8 mouse cellular contexts compared by ENCODE assay signal in genomic region chr13:91370021-91370420, GRCm38 (mm10).
DNase-seq lines count a peak whose midpoint lies in the region; ATAC-seq lines count a peak whose summit lies in the region.

No protein-coding gene starts in this region.

- H3K27me3 ChIP-seq in heart, embryonic 11.5 days (ENCODE audit: control insufficient read depth, insufficient read depth, low read length) = no peaks in the 10 kb centered on the region
- H3K27me3 ChIP-seq in embryonic facial prominence, embryonic 14.5 days (replicated peaks; ENCODE audit: control insufficient read depth, insufficient read depth, low read length) = no peaks in the 10 kb centered on the region
- H3K27me3 ChIP-seq in intestine, embryonic 16.5 days (replicated peaks; ENCODE audit: control insufficient read depth, insufficient read depth, low read length) = no peaks in the 10 kb centered on the region
- H3K27me3 ChIP-seq in neural tube, embryonic 14.5 days (ENCODE audit: control insufficient read depth, insufficient read depth, low read length) = no peaks in the 10 kb centered on the region

- WGBS in heart, embryonic 11.5 days (ENCODE audit: insufficient replicate concordance) = 32% methylated on average over 3 of the region's 3 CpGs
- 37% methylated on average over 3 of the region's 3 CpGs for WGBS in embryonic facial prominence, embryonic 14.5 days
- 34% methylated on average over 3 of the region's 3 CpGs for WGBS in intestine, embryonic 16.5 days
- 19% methylated on average over 3 of the region's 3 CpGs for WGBS in neural tube, embryonic 14.5 days

- H3K4me1 ChIP-seq in heart, embryonic 11.5 days (ENCODE audit: control insufficient read depth, insufficient read depth, low read length) = peaks cover 39% of the 10 kb centered on the region
- peaks cover 68% of the 10 kb centered on the region for H3K4me1 ChIP-seq in embryonic facial prominence, embryonic 14.5 days (ENCODE audit: control insufficient read depth, insufficient read depth, low read length)
- peaks cover 30% of the 10 kb centered on the region for H3K4me1 ChIP-seq in intestine, embryonic 16.5 days (ENCODE audit: control insufficient read depth, insufficient read depth, low read length)
- H3K4me1 ChIP-seq in neural tube, embryonic 14.5 days (ENCODE audit: control insufficient read depth, insufficient read depth, low read length) = peaks cover 24% of the 10 kb centered on the region

- H3K27ac ChIP-seq in heart, embryonic 11.5 days (ENCODE audit: low read depth, low read length) = peak overlapping the region; percentile 96
- peak overlapping the region; percentile 100 for H3K27ac ChIP-seq in embryonic facial prominence, embryonic 14.5 days (replicated peaks; ENCODE audit: low read depth, low read length)
- peak overlapping the region; percentile 97 for H3K27ac ChIP-seq in intestine, embryonic 16.5 days (ENCODE audit: low read length)
- peak overlapping the region; percentile 91 for H3K27ac ChIP-seq in neural tube, embryonic 14.5 days (ENCODE audit: low read depth, low read length)

- H3K9me3 ChIP-seq in heart, embryonic 11.5 days (replicated peaks; ENCODE audit: control insufficient read depth, low read length) = no peaks in the 10 kb centered on the region
- H3K9me3 ChIP-seq in embryonic facial prominence, embryonic 14.5 days (ENCODE audit: control insufficient read depth, low read length) = no peaks in the 10 kb centered on the region
- H3K9me3 ChIP-seq in intestine, embryonic 16.5 days (ENCODE audit: control insufficient read depth, low read length) = no peaks in the 10 kb centered on the region
- no peaks in the 10 kb centered on the region for H3K9me3 ChIP-seq in neural tube, embryonic 14.5 days (ENCODE audit: control insufficient read depth, low read length)

- no peak for DNase-seq in heart, adult 8-10 months (ENCODE audit: low spot score)
- DNase-seq in embryonic facial prominence, embryonic 14.5 days (ENCODE audit: low spot score) = no peak
- DNase-seq in ovary, adult 18-20 months (ENCODE audit: low spot score) = no peak
- DNase-seq in retina, embryonic 14.5 days (ENCODE audit: low spot score) = no peak
- DNase-seq in urinary bladder, postnatal 10 days (ENCODE audit: low spot score) = no peak

- H3K4me3 ChIP-seq in heart, embryonic 11.5 days (ENCODE audit: low read depth, low read length) = peak overlapping the region; percentile 50
- peak overlapping the region; percentile 41; the same call in 1 of the 2 replicates for H3K4me3 ChIP-seq in embryonic facial prominence, embryonic 14.5 days (ENCODE audit: low read depth, low read length)
- H3K4me3 ChIP-seq in intestine, embryonic 16.5 days (ENCODE audit: low read length) = peak overlapping the region; percentile 49
- peak overlapping the region; percentile 36 for H3K4me3 ChIP-seq in neural tube, embryonic 14.5 days (ENCODE audit: low read depth, low read length)

- H3K4me2 ChIP-seq in heart, embryonic 11.5 days = peak overlapping the region; percentile 90
- peak overlapping the region; percentile 90 for H3K4me2 ChIP-seq in embryonic facial prominence, embryonic 14.5 days (ENCODE audit: low read depth, low read length)
- H3K4me2 ChIP-seq in intestine, embryonic 16.5 days (ENCODE audit: low read depth, low read length) = peak overlapping the region; percentile 90
- H3K4me2 ChIP-seq in neural tube, embryonic 14.5 days (ENCODE audit: low read depth, low read length) = peak overlapping the region; percentile 77

- ATAC-seq in heart, embryonic 11.5 days (replicated peaks; ENCODE audit: insufficient number of reproducible peaks, low FRiP score, low TSS enrichment) = no peak
- ATAC-seq in embryonic facial prominence, embryonic 14.5 days (ENCODE audit: low read depth) = no peak
- ATAC-seq in intestine, embryonic 16.5 days = no peak
- no peak for ATAC-seq in neural tube, embryonic 14.5 days (ENCODE audit: low read depth)

- H3K9ac ChIP-seq in heart, embryonic 11.5 days (ENCODE audit: low read depth, low read length) = peak overlapping the region; percentile 92
- H3K9ac ChIP-seq in embryonic facial prominence, embryonic 14.5 days (ENCODE audit: low read depth, low read length) = peak overlapping the region; percentile 72
- peak overlapping the region; percentile 80 for H3K9ac ChIP-seq in intestine, embryonic 16.5 days (ENCODE audit: low read depth, low read length)
- H3K9ac ChIP-seq in neural tube, embryonic 14.5 days (replicated peaks; ENCODE audit: low read depth, low read length) = no peak overlapping the region

- H3K36me3 ChIP-seq in heart, embryonic 11.5 days (ENCODE audit: control insufficient read depth, insufficient read depth, low read length) = no peaks in the 10 kb centered on the region
- H3K36me3 ChIP-seq in embryonic facial prominence, embryonic 14.5 days (ENCODE audit: control insufficient read depth, insufficient read depth, low read length) = no peaks in the 10 kb centered on the region
- no peaks in the 10 kb centered on the region for H3K36me3 ChIP-seq in intestine, embryonic 16.5 days (ENCODE audit: control insufficient read depth, insufficient read depth, low read length)
- H3K36me3 ChIP-seq in neural tube, embryonic 14.5 days (ENCODE audit: control insufficient read depth, insufficient read depth, low read length) = no peaks in the 10 kb centered on the region
